Mouse (Mus musculus) stomach, embryonic 16.5 days (tissue): ENCODE measurements around the gene Hnrnpul2. TPM values are rescaled to one million over a fixed set of nuclear protein-coding genes. Genes with fewer than 3 reads are reported as not detected.

ENCODE experiments used
- ATAC-seq: fragments of 200-750 bp; cut with Nextera tagmentation; 2 replicates; pipeline ENCODE4 v1.8.0; 2017; ENCODE audit warnings: moderate number of reproducible peaks, moderate TSS enrichment; ENCODE audit not compliant: insufficient read depth, low FRiP score
- H3K27ac ChIP-seq: fragments of 300-500 bp; sonication (generic); 2 replicates; pipeline ENCODE4 v1.5.1; 2014; ENCODE audit warnings: low read length
- H3K27me3 ChIP-seq: fragments of 300-500 bp; sonication (generic); 2 replicates; pipeline ENCODE4 v1.6.1; 2014; ENCODE audit warnings: low read length, control low read depth, mixed read lengths; ENCODE audit not compliant: control insufficient read depth, insufficient read depth
- H3K36me3 ChIP-seq: fragments of 300-500 bp; sonication (generic); 2 replicates; pipeline ENCODE4 v1.6.1; 2014; ENCODE audit warnings: low read length; ENCODE audit not compliant: control insufficient read depth, insufficient read depth
- H3K4me1 ChIP-seq: fragments of 300-500 bp; sonication (generic); 2 replicates; pipeline ENCODE4 v1.6.1; 2014; ENCODE audit warnings: low read length, control low read depth, mixed read lengths; ENCODE audit not compliant: control insufficient read depth, insufficient read depth
- H3K4me2 ChIP-seq: fragments of 300-500 bp; sonication (generic); 2 replicates; pipeline ENCODE4 v1.6.1; 2014; ENCODE audit warnings: low read depth, low read length, mixed read lengths
- H3K4me3 ChIP-seq: fragments of 300-500 bp; sonication (generic); replicated peaks from 2 replicates; pipeline ENCODE4 v1.5.1; 2014; ENCODE audit warnings: mild to moderate bottlenecking, low read length
- H3K9ac ChIP-seq: fragments of 300-500 bp; sonication (generic); 2 replicates; pipeline ENCODE4 v1.6.1; 2014; ENCODE audit warnings: low read length
- H3K9me3 ChIP-seq: fragments of 300-500 bp; sonication (generic); replicated peaks from 2 replicates; pipeline ENCODE4 v1.6.1; 2016; ENCODE audit warnings: low read length, control low read depth; ENCODE audit not compliant: control insufficient read depth
- WGBS: fragments of 180-500 bp; shearing (Covaris S2); extraction: QIAGEN DNeasy Blood & Tissue Kit; methylation state at CpG from one replicate; pipeline ENCODE4 v1.1.7; 2014; 5-methylcytosine and 5-hydroxymethylcytosine counted together
- polyA plus RNA-seq: library from polyadenylated mRNA; unstranded; fragments of >200 nt; fragmentation: Nextera tagmentation; extraction: Ambion mirVana; gene quantifications from 2 replicates; pipeline ENCODE4 v1.2.1, GENCODE M21; 2015

Hnrnpul2 gene
- polyA plus RNA-seq, 1 experiment from 2014 or later, result 4.7 TPM

DNA sequence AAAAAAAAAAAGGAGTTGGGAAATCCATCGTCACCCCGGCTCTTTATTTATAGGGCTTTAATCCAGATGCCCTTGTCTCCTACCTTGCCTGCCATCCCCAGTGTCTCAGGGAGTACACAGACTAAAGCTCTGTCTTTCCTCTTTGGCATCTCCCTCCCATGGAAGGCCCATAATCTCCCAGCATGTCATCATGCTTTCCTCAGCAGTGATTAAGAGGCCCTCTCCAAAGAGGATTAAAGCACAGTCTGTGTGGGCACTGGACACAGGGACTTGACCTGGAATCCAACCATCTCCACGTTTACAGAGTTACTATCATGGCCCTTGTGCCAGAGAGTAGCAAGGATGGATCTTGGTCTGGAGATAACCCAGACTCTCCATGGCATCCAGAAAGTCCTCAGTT, 63.8 kb downstream of the Hnrnpul2 start, which contains the start of the genes Lbhd1 and Gm49403:
Lbhd1 (plus strand) TSS at position 117 of the 400 bp plus-strand sequence.
Gm49403 (plus strand) TSS at position 315 of the 400 bp plus-strand sequence.
- Histone ChIP-seq H3K9me3 (no peaks in the 10 kb centered on the region), H3K36me3 (no peaks in the 10 kb centered on the region), H3K4me3 (no peak within 1 kb of the TSS), H3K27ac (no peak within 1 kb of the TSS), H3K27me3 (no peaks in the 10 kb centered on the region), H3K4me1 (peaks cover 14% of the 10 kb centered on the region), H3K9ac (no peak within 1 kb of the TSS), H3K4me2 (no peak within 1 kb of the TSS)
- ATAC-seq, result no peak
- WGBS, result 79% methylated on average over 3 of the region's 3 CpGs

Other genes starting within 250 kb of the Hnrnpul2 start
- gene Slc22a8, start 228.8 kb upstream of the Hnrnpul2 start, polyA plus RNA-seq, result 0.09 and 0.17 TPM in 2 replicates
- gene Slc22a6, start 202.0 kb upstream of the Hnrnpul2 start, polyA plus RNA-seq, result 0.05 TPM in 1 of 2 replicates, not detected in the other
- 1.3 and 1.9 TPM in 2 replicates for gene Chrm1, start 156.2 kb upstream of the Hnrnpul2 start, polyA plus RNA-seq
- gene Slc3a2, start 96.6 kb upstream of the Hnrnpul2 start, polyA plus RNA-seq, result 111 and 116 TPM in 2 replicates
- 83.0 and 83.5 TPM in 2 replicates for gene Wdr74, start 84.2 kb upstream of the Hnrnpul2 start, polyA plus RNA-seq
- gene 1700092M07Rik, start 79.3 kb upstream of the Hnrnpul2 start, polyA plus RNA-seq, result 1.1 and 2.1 TPM in 2 replicates
- 146 and 148 TPM in 2 replicates for gene Stx5a, start 78.6 kb upstream of the Hnrnpul2 start, polyA plus RNA-seq
- gene Nxf1, start 62.9 kb upstream of the Hnrnpul2 start, polyA plus RNA-seq, result 150 and 165 TPM in 2 replicates
- gene Tmem223, start 49.0 kb upstream of the Hnrnpul2 start, polyA plus RNA-seq, result 137 and 143 TPM in 2 replicates
- 88.9 and 96.9 TPM in 2 replicates for gene Tmem179b, start 45.5 kb upstream of the Hnrnpul2 start, polyA plus RNA-seq
- 17.1 and 19.8 TPM in 2 replicates for gene Taf6l, start 33.6 kb upstream of the Hnrnpul2 start, polyA plus RNA-seq
- gene Polr2g, start 21.4 kb upstream of the Hnrnpul2 start, polyA plus RNA-seq, result 122 and 129 TPM in 2 replicates
- 4.4 and 4.5 TPM in 2 replicates for gene Zbtb3, start 17.5 kb upstream of the Hnrnpul2 start, polyA plus RNA-seq
- gene Ttc9c, start 677 bp upstream of the Hnrnpul2 start, polyA plus RNA-seq, result 45.3 and 46.3 TPM in 2 replicates
- gene AC129217.1, start 9.8 kb downstream of the Hnrnpul2 start, polyA plus RNA-seq, result not detected in 2 replicates
- gene Bscl2, start 17.5 kb downstream of the Hnrnpul2 start, polyA plus RNA-seq, result 54.1 and 63.3 TPM in 2 replicates
- 10.4 and 10.7 TPM in 2 replicates for gene Gng3, start 19.2 kb downstream of the Hnrnpul2 start, polyA plus RNA-seq
- gene Lrrn4cl, start 30.8 kb downstream of the Hnrnpul2 start, polyA plus RNA-seq, result 2.0 and 2.8 TPM in 2 replicates
- 170 and 175 TPM in 2 replicates for gene Ubxn1, start 51.5 kb downstream of the Hnrnpul2 start, polyA plus RNA-seq
- gene Uqcc3, start 60.9 kb downstream of the Hnrnpul2 start, polyA plus RNA-seq, result 59.9 and 66.2 TPM in 2 replicates
- 50.2 and 77.0 TPM in 2 replicates for gene Lbhd1, start 63.7 kb downstream of the Hnrnpul2 start, polyA plus RNA-seq
- gene Gm49403, start 63.9 kb downstream of the Hnrnpul2 start, polyA plus RNA-seq, result not detected in 2 replicates
- 74.3 and 75.6 TPM in 2 replicates for gene 1810009A15Rik, start 68.8 kb downstream of the Hnrnpul2 start, polyA plus RNA-seq
- 0.18 TPM in 1 of 2 replicates, not detected in the other for gene Gm49416, start 68.9 kb downstream of the Hnrnpul2 start, polyA plus RNA-seq
- 35.4 and 39.7 TPM in 2 replicates for gene Ints5, start 73.0 kb downstream of the Hnrnpul2 start, polyA plus RNA-seq
- 105 and 108 TPM in 2 replicates for gene Ganab, start 78.1 kb downstream of the Hnrnpul2 start, polyA plus RNA-seq
- gene B3gat3, start 100.4 kb downstream of the Hnrnpul2 start, polyA plus RNA-seq, result 37.2 and 39.0 TPM in 2 replicates
- 2.8 and 3.1 TPM in 2 replicates for gene Rom1, start 109.3 kb downstream of the Hnrnpul2 start, polyA plus RNA-seq
- gene Eml3, start 109.5 kb downstream of the Hnrnpul2 start, polyA plus RNA-seq, result 28.5 and 30.5 TPM in 2 replicates
- gene Mta2, start 121.9 kb downstream of the Hnrnpul2 start, polyA plus RNA-seq, result 142 and 149 TPM in 2 replicates
- 30.0 and 34.9 TPM in 2 replicates for gene Tut1, start 133.8 kb downstream of the Hnrnpul2 start, polyA plus RNA-seq
- gene Eef1g, start 147.0 kb downstream of the Hnrnpul2 start, polyA plus RNA-seq, result 401 and 441 TPM in 2 replicates
- gene Ahnak, start 169.3 kb downstream of the Hnrnpul2 start, polyA plus RNA-seq, result 46.4 and 48.3 TPM in 2 replicates